ENCODE assay signal across 8 mouse cellular contexts in the genomic region with DNA sequence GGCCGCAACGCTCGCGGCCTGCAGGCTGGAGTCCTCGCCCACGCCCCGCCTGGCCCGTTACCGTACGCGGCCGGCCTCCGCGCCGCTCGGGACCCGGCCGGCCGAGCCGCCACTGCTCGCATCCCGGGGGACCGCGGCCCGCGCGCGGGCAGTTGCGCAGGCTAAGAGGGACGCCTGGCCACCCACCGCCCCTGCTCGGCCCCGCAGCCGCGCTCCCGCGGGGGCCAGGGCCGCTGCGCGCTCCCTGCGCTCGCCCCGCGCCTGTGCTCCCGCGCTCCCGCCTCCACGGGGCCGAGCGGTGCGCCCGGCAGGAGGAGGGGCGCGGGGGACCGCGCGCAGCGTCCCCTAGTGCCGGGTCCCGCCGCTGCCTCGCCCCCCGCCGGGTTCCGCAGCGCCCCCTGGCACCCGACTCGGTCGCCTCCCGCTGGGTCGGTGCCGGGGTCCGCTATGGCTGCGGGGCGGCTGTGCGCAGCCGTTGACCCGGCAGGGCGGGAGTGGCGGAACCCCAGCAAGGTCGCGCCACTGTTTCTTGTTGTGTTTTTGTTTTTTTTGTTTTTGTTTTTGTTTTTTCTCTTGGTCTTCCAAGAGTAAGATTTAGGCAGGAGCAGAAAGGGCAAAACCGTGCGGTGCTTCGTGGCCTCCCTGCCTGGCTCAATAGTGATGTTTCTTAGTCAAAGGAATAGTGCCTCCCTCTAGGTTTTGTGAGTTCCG. TPM values are rescaled to one million over a fixed set of nuclear protein-coding genes. Genes with fewer than 3 reads are reported as not detected.
A peak's percentile ranks its signal among the peaks of the same experiment; 100 is the strongest.
DNase-seq lines count a peak whose midpoint lies in the region; ATAC-seq lines count a peak whose summit lies in the region.

A gene (minus strand): TSS at position 335 of the 711 bp plus-strand sequence.

- H3K4me2 ChIP-seq in hindbrain, embryonic 14.5 days (replicated peaks): peak within 1 kb of the TSS; percentile 82

- H3K4me1 ChIP-seq in hindbrain, embryonic 14.5 days (replicated peaks; ENCODE audit: control insufficient read depth, insufficient read depth, low read length): peaks cover 16% of the 10 kb centered on the region

- ATAC-seq in hindbrain, embryonic 14.5 days (ENCODE audit: low FRiP score): peak; percentile 71

- under 1% methylated on average over 58 of the region's 86 CpGs for WGBS in hindbrain, embryonic 14.5 days

- H3K9me3 ChIP-seq in hindbrain, embryonic 14.5 days (ENCODE audit: control insufficient read depth, low read length): no peaks in the 10 kb centered on the region

- peaks cover 26% of the 10 kb centered on the region for H3K36me3 ChIP-seq in hindbrain, embryonic 14.5 days (replicated peaks; ENCODE audit: control insufficient read depth, insufficient read depth)

- H3K4me3 ChIP-seq in hindbrain, embryonic 14.5 days (replicated peaks; ENCODE audit: low read length): peak within 1 kb of the TSS; percentile 68

- peak within 1 kb of the TSS; percentile 81 for H3K9ac ChIP-seq in hindbrain, embryonic 14.5 days

- peak within 1 kb of the TSS; percentile 80 for H3K27ac ChIP-seq in hindbrain, embryonic 14.5 days

- DNase-seq in MN1 (ENCODE audit: low spot score): peak; percentile 81
- peak; percentile 69 for DNase-seq in cerebellum, adult 9-10 months
- peak; percentile 74 for DNase-seq in gastrocnemius, adult 18-20 months (ENCODE audit: low spot score)
- peak; percentile 82 for DNase-seq in hindbrain, embryonic 14.5 days (ENCODE audit: low spot score)
- peak; percentile 64 for DNase-seq in left cerebral cortex, adult 11 months (ENCODE audit: low spot score)
- DNase-seq in lung, postnatal 36 days: peak; percentile 70
- peak; percentile 84 for DNase-seq in retina, embryonic 14.5 days (ENCODE audit: low spot score)
- peak; percentile 87 to 91 for DNase-seq in thymus, postnatal 36 days

- H3K27me3 ChIP-seq in hindbrain, embryonic 14.5 days (ENCODE audit: control insufficient read depth, insufficient read depth, low read length): no peaks in the 10 kb centered on the region

RNA-seq across cellular contexts. Expression of the gene that starts here (rescaled TPM):
- total RNA-seq in gastrocnemius, adult 18-20 months (2021): 100 to 1,000 TPM; 132 to 136 TPM
- polyA plus RNA-seq in hindbrain, embryonic 14.5 days (2014; fragmentation: Nextera tagmentation; extraction: Ambion mirVana): 18.9 and 21.6 TPM in 2 replicates

Comparison
In these comparisons a context has a peak if more than half of its experiments do, and no peak if none do; other contexts are left out.
1. Peak in every context shown above with its lines: DNase-seq, ATAC-seq, H3K4me3 ChIP-seq and H3K27ac ChIP-seq.